ENCODE assay signal across 9 mouse cellular contexts in the genomic region with DNA sequence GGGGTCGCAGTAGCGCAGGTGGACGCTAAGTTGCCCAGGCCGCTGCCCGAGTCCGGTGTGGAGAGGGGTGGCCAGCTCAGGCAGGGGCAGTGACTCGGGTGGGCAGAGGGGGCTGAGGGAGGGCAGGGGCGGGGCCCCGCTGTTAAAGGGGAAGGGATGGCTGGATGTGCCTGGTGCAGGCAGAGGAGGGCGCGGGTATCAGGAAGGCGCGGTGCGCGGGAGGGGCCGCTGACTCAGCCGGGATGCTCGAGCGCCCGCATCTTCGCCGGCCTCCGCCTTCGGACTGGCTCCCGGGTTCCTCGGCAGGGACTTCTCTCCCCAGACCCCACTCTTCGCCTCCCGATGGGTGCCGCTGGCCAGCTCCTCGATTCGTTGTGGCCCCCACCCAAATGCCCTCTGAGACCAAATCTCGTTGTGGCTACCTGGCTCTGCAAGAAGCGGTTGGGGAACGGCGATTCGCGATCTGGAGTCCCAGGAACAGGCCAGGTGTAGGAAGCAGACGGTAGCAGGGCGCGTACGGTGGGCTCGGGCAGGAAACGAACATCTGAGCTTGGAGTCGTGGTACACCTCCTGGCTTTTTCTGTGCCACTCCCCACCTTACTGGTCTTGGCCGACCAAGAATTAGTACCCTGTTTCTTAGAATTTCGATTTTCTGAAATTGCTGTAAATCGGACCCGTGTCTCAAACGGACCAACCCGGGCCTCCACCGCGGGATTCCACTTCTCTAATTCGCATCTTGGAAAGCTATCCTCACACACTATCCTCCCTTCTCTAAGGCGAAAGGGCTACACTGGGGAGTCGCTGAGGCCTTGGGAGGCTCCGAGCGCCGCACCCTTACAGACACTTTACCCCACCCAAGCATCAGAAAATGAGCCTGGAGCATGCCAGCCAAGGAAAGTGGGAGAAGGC. TPM values are rescaled to one million over a fixed set of nuclear protein-coding genes. Genes with fewer than 3 reads are reported as not detected.
DNase-seq lines count a peak whose midpoint lies in the region; ATAC-seq and TF ChIP-seq lines count a peak whose summit lies in the region.
"Had no signal": no experiment of that assay in that cellular context is flagged by ENCODE, and none has a peak within 500 bp of the region (broad histone marks: within the 10 kb centered on the region; RNA-seq: fewer than 3 reads in every experiment).

No protein-coding gene starts in this region.

- peaks cover 30% of the 10 kb centered on the region for H3K4me1 ChIP-seq in heart, embryonic 10.5 days
- peaks cover 56% of the 10 kb centered on the region for H3K4me1 ChIP-seq in E14TG2a.4 (replicated peaks; ENCODE audit: low read depth, low read length)
- peaks cover 3% of the 10 kb centered on the region; the same call in 1 of the 2 replicates for H3K4me1 ChIP-seq in heart, postnatal 0 days (ENCODE audit: control insufficient read depth, insufficient read depth)
- H3K4me1 ChIP-seq in liver, embryonic 15.5 days (replicated peaks): peaks cover 32% of the 10 kb centered on the region
- peaks cover 28% of the 10 kb centered on the region for H3K4me1 ChIP-seq in stomach, embryonic 15.5 days

- peak overlapping the region; percentile 49 for H3K4me3 ChIP-seq in heart, embryonic 10.5 days
- H3K4me3 ChIP-seq in E14TG2a.4 (replicated peaks; ENCODE audit: low read length): peak overlapping the region; percentile 70
- H3K4me3 ChIP-seq in heart, postnatal 0 days (ENCODE audit: low read depth, low read length): peak overlapping the region; percentile 35
- H3K4me3 ChIP-seq in liver, embryonic 15.5 days (replicated peaks): peak overlapping the region; percentile 18; the same call in 1 of the 2 replicates
- peak overlapping the region; percentile 28 for H3K4me3 ChIP-seq in stomach, embryonic 15.5 days (replicated peaks)

- no peak for ATAC-seq in heart, postnatal 0 days (ENCODE audit: insufficient read depth, low read depth)
- no peak for ATAC-seq in liver, embryonic 15.5 days (ENCODE audit: insufficient read depth)
- no peak for ATAC-seq in stomach, embryonic 15.5 days (ENCODE audit: insufficient read depth, low FRiP score, low read depth)
- ATAC-seq in monocyte, adult 5-6 weeks (replicated peaks; ENCODE audit: insufficient number of reproducible peaks, low FRiP score, low TSS enrichment, poor library complexity, severe bottlenecking): no peak

- no peak overlapping the region for H3K9ac ChIP-seq in heart, postnatal 0 days (replicated peaks; ENCODE audit: low read depth, low read length)
- H3K9ac ChIP-seq in liver, embryonic 15.5 days: no peak overlapping the region
- no peak overlapping the region for H3K9ac ChIP-seq in stomach, embryonic 15.5 days

- DNase-seq in heart, embryonic 10.5 days (ENCODE audit: low spot score): no peak
- no peak for DNase-seq in heart, adult 11 months
- peak; percentile 45 to 74 for DNase-seq in cerebellum, postnatal 10 days
- no peak for DNase-seq in heart, postnatal 0 days (ENCODE audit: low spot score)

- H3K9me3 ChIP-seq in heart, embryonic 10.5 days: no peaks in the 10 kb centered on the region
- no peaks in the 10 kb centered on the region for H3K9me3 ChIP-seq in E14TG2a.4 (ENCODE audit: low read length)
- no peaks in the 10 kb centered on the region for H3K9me3 ChIP-seq in heart, postnatal 0 days (replicated peaks; ENCODE audit: control insufficient read depth, low read length)
- H3K9me3 ChIP-seq in liver, embryonic 15.5 days (replicated peaks): no peaks in the 10 kb centered on the region
- no peaks in the 10 kb centered on the region for H3K9me3 ChIP-seq in stomach, embryonic 15.5 days

- H3K4me2 ChIP-seq in heart, postnatal 0 days (ENCODE audit: low read depth, low read length): no peak overlapping the region
- H3K4me2 ChIP-seq in liver, embryonic 15.5 days: peak overlapping the region; percentile 27
- H3K4me2 ChIP-seq in stomach, embryonic 15.5 days: peak overlapping the region; percentile 37

- H3K27me3 ChIP-seq in heart, embryonic 10.5 days (ENCODE audit: insufficient read depth, poor library complexity, severe bottlenecking): peaks cover 100% of the 10 kb centered on the region
- peaks cover 90% of the 10 kb centered on the region for H3K27me3 ChIP-seq in E14TG2a.4 (ENCODE audit: insufficient read depth, low read length)
- H3K27me3 ChIP-seq in heart, postnatal 0 days (ENCODE audit: control insufficient read depth, insufficient read depth, low read length): peaks cover 97% of the 10 kb centered on the region
- peaks cover 100% of the 10 kb centered on the region for H3K27me3 ChIP-seq in liver, embryonic 15.5 days
- peaks cover 93% of the 10 kb centered on the region for H3K27me3 ChIP-seq in stomach, embryonic 15.5 days (replicated peaks)

- no peak for TF ChIP-seq CTCF in E14TG2a.4 (conservative IDR thresholded peaks at IDR 0.05; ENCODE audit: low read length)
- no peak for TF ChIP-seq CTCF in heart, postnatal 0 days (IDR thresholded peaks at IDR 0.05; ENCODE audit: low read depth)

- TF ChIP-seq EP300 in heart, postnatal 0 days (IDR thresholded peaks at IDR 0.05; ENCODE audit: low read depth): no peak

- under 1% methylated on average over 56 of the region's 58 CpGs for WGBS in heart, embryonic 10.5 days
- 2% methylated on average over 49 of the region's 58 CpGs for WGBS in heart, postnatal 0 days
- 2% methylated on average over 56 of the region's 58 CpGs for whole genome bisulfite sequencing in liver, embryonic 15.5 days (ENCODE audit: insufficient replicate concordance)
- under 1% methylated on average over 52 of the region's 58 CpGs for WGBS in stomach, embryonic 15.5 days

- H3K27ac ChIP-seq in heart, embryonic 10.5 days: no peak overlapping the region
- H3K27ac ChIP-seq in heart, postnatal 0 days (ENCODE audit: low read depth): no peak overlapping the region
- H3K27ac ChIP-seq in liver, embryonic 15.5 days (replicated peaks): no peak overlapping the region
- no peak overlapping the region for H3K27ac ChIP-seq in stomach, embryonic 15.5 days

- no peaks in the 10 kb centered on the region for H3K36me3 ChIP-seq in heart, embryonic 10.5 days
- H3K36me3 ChIP-seq in E14TG2a.4 (ENCODE audit: insufficient read depth, low read length): no peaks in the 10 kb centered on the region
- H3K36me3 ChIP-seq in heart, postnatal 0 days (replicated peaks; ENCODE audit: control insufficient read depth, insufficient read depth, low read length): no peaks in the 10 kb centered on the region
- H3K36me3 ChIP-seq in liver, embryonic 15.5 days (replicated peaks): no peaks in the 10 kb centered on the region
- H3K36me3 ChIP-seq in stomach, embryonic 15.5 days: no peaks in the 10 kb centered on the region

RNA-seq across cellular contexts. Expression of gene Tlx2, which starts 0.5 kb away (rescaled TPM):
- polyA plus RNA-seq in heart, embryonic 10.5 days (2016; fragmentation: Nextera tagmentation; extraction: Ambion mirVana): 0.27 and 0.63 TPM in 2 replicates
- not detected in 2 replicates for total RNA-seq in heart, postnatal 0 days (2014; rRNA removed; ENCODE audit: low replicate concordance)
- not detected in 2 replicates for polyA plus RNA-seq in heart, postnatal 0 days (2015; fragmentation: Nextera tagmentation; extraction: Ambion mirVana)
- not detected in 2 replicates for polyA plus RNA-seq in liver, embryonic 15.5 days (2015; fragmentation: Nextera tagmentation; extraction: Ambion mirVana)
- polyA plus RNA-seq in stomach, embryonic 15.5 days (2015; fragmentation: Nextera tagmentation; extraction: Ambion mirVana): 7.5 and 9.3 TPM in 2 replicates
- total RNA-seq in monocyte, adult 5-6 weeks (2017): not detected in 3 replicates
- total RNA-seq: layer of hippocampus, adult 18-20 months had no signal

RNA-seq across cellular contexts. Expression of gene Pcgf1, which starts 7.1 kb away (rescaled TPM):
- polyA plus RNA-seq in heart, embryonic 10.5 days (2016; fragmentation: Nextera tagmentation; extraction: Ambion mirVana): 16.7 and 24.4 TPM in 2 replicates
- 12.1 and 14.8 TPM in 2 replicates for total RNA-seq in heart, postnatal 0 days (2014; rRNA removed; ENCODE audit: low replicate concordance)
- 13.2 and 14.7 TPM in 2 replicates for polyA plus RNA-seq in heart, postnatal 0 days (2015; fragmentation: Nextera tagmentation; extraction: Ambion mirVana)
- 18.6 and 18.7 TPM in 2 replicates for polyA plus RNA-seq in liver, embryonic 15.5 days (2015; fragmentation: Nextera tagmentation; extraction: Ambion mirVana)
- 29.6 and 34.6 TPM in 2 replicates for polyA plus RNA-seq in stomach, embryonic 15.5 days (2015; fragmentation: Nextera tagmentation; extraction: Ambion mirVana)
- total RNA-seq in monocyte, adult 5-6 weeks (2017): 2.0 to 13.5 TPM (median 6.9 TPM) in 3 replicates

RNA-seq across cellular contexts. Expression of gene Dqx1, which starts 12.9 kb away (rescaled TPM):
- 0.59 and 1.5 TPM in 2 replicates for polyA plus RNA-seq in heart, embryonic 10.5 days (2016; fragmentation: Nextera tagmentation; extraction: Ambion mirVana)
- not detected in 2 replicates for total RNA-seq in heart, postnatal 0 days (2014; rRNA removed; ENCODE audit: low replicate concordance)
- 0.08 and 0.32 TPM in 2 replicates for polyA plus RNA-seq in heart, postnatal 0 days (2015; fragmentation: Nextera tagmentation; extraction: Ambion mirVana)
- polyA plus RNA-seq in liver, embryonic 15.5 days (2015; fragmentation: Nextera tagmentation; extraction: Ambion mirVana): 6.8 and 7.8 TPM in 2 replicates
- 5.4 and 7.1 TPM in 2 replicates for polyA plus RNA-seq in stomach, embryonic 15.5 days (2015; fragmentation: Nextera tagmentation; extraction: Ambion mirVana)
- 0.21 to 3.8 TPM (median 2.6 TPM) in 3 replicates for total RNA-seq in monocyte, adult 5-6 weeks (2017)

RNA-seq across cellular contexts. Expression of gene Htra2, which starts 15.5 kb away (rescaled TPM):
- 100 and 106 TPM in 2 replicates for polyA plus RNA-seq in heart, embryonic 10.5 days (2016; fragmentation: Nextera tagmentation; extraction: Ambion mirVana)
- 46.3 and 50.3 TPM in 2 replicates for total RNA-seq in heart, postnatal 0 days (2014; rRNA removed; ENCODE audit: low replicate concordance)
- 55.4 and 61.9 TPM in 2 replicates for polyA plus RNA-seq in heart, postnatal 0 days (2015; fragmentation: Nextera tagmentation; extraction: Ambion mirVana)
- polyA plus RNA-seq in liver, embryonic 15.5 days (2015; fragmentation: Nextera tagmentation; extraction: Ambion mirVana): 87.9 and 93.6 TPM in 2 replicates
- 86.6 and 94.1 TPM in 2 replicates for polyA plus RNA-seq in stomach, embryonic 15.5 days (2015; fragmentation: Nextera tagmentation; extraction: Ambion mirVana)
- total RNA-seq in monocyte, adult 5-6 weeks (2017): 81.4 to 125 TPM (median 105 TPM) in 3 replicates

RNA-seq across cellular contexts. Expression of gene Lbx2, which starts 15.6 kb away (rescaled TPM):
- polyA plus RNA-seq in heart, embryonic 10.5 days (2016; fragmentation: Nextera tagmentation; extraction: Ambion mirVana): 0.55 TPM in 1 of 2 replicates, not detected in the other
- not detected in 2 replicates for total RNA-seq in heart, postnatal 0 days (2014; rRNA removed; ENCODE audit: low replicate concordance)
- 0.59 and 0.64 TPM in 2 replicates for polyA plus RNA-seq in heart, postnatal 0 days (2015; fragmentation: Nextera tagmentation; extraction: Ambion mirVana)
- polyA plus RNA-seq in liver, embryonic 15.5 days (2015; fragmentation: Nextera tagmentation; extraction: Ambion mirVana): 0.38 and 0.39 TPM in 2 replicates
- 0.59 and 0.63 TPM in 2 replicates for polyA plus RNA-seq in stomach, embryonic 15.5 days (2015; fragmentation: Nextera tagmentation; extraction: Ambion mirVana)
- total RNA-seq in monocyte, adult 5-6 weeks (2017): not detected in 3 replicates
- total RNA-seq: layer of hippocampus, adult 18-20 months had no signal

Comparison
In these comparisons a context has a peak if more than half of its experiments do, and no peak if none do; other contexts are left out.
1. DNase-seq: peak in cerebellum, postnatal 10 days (2 of 2); none in heart, embryonic 10.5 days (single experiment), heart, adult 11 months (single experiment) and heart, postnatal 0 days (single experiment).
2. H3K4me3 ChIP-seq: peak in every context shown above with its lines; median percentile 70 in E14TG2a.4; 49 in heart, embryonic 10.5 days; 35 in heart, postnatal 0 days; 28 in stomach, embryonic 15.5 days; 18 in liver, embryonic 15.5 days.